ENCODE assay signal across 8 mouse cellular contexts in the genomic region with DNA sequence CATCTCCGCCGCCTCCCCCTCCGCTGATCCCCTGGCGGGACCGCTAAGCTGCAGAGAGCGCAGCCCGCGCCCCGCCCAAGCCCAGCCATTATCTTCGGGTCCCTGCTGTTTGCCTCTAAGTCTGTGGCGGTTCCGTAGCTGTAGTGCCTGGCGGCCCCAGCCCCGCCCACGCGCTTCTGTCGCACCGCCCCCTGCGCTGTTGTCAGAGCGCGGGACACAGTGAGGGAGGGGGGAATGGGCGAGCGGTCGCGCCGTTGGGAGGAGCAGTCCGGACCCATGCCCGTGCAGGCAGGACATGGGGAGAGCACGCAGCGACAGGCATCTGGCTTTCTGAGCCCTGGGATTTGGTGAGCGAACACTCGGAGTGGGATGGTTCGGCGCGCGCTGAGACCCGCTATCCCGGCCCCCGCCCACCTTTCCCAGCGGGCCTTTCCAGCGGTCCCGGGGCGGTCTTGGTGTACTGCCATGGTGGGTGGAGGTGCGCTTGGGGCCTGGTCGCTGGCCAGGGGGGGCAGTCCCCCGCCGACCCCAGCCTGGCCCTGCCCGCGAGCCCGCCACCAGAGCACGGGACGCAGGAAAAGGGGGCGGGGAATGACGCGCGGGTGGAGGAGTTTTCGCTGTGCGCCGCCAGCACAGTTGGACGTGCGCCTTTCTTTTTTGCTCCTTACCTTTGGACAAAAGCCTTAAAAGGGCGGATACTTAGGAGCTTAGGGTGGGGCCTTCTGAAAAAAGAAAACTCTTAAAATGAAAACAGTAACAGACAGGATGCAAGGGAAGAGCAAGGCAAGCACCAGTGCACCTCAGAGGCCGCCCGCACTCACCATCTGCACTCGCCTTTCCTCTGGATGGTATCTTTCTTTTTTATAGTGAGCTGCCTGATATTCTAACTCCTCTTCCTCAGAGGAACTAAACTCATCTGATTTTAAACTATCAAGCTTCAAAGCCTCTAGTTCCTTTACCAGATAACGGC. TPM values are rescaled to one million over a fixed set of nuclear protein-coding genes. Genes with fewer than 3 reads are reported as not detected.
DNase-seq lines count a peak whose midpoint lies in the region; ATAC-seq and TF ChIP-seq lines count a peak whose summit lies in the region.

A gene (plus strand): TSS at position 205 of the 970 bp plus-strand sequence.

- 6% methylated on average over 61 of the region's 66 CpGs for WGBS in hindbrain, embryonic 12.5 days
- 6% methylated on average over 32 of the region's 66 CpGs for WGBS in lung, postnatal 0 days
- WGBS in thymus, adult 2 months: under 1% methylated on average over 58 of the region's 66 CpGs

- H3K9ac ChIP-seq in hindbrain, embryonic 12.5 days: peak within 1 kb of the TSS; percentile 65
- H3K9ac ChIP-seq in lung, postnatal 0 days (replicated peaks; ENCODE audit: low read depth): 0 out of 2 replicates have a peak within 1 kb of the TSS, but pooled peaks have one; percentile 23

- H3K36me3 ChIP-seq in hindbrain, embryonic 12.5 days: no peaks in the 10 kb centered on the region
- no peaks in the 10 kb centered on the region for H3K36me3 ChIP-seq in lung, postnatal 0 days (ENCODE audit: insufficient read depth, low read length)
- H3K36me3 ChIP-seq in thymus, adult 2 months (ENCODE audit: control insufficient read depth, insufficient read depth, low read length): no peaks in the 10 kb centered on the region

- no peak for TF ChIP-seq CTCF in lung, postnatal 0 days (IDR thresholded peaks at IDR 0.05)
- TF ChIP-seq CTCF in thymus, adult 2 months (IDR thresholded peaks at IDR 0.05; ENCODE audit: borderline replicate concordance, control insufficient read depth, extremely low read depth, insufficient read depth, low read length, poor library complexity): no peak

- TF ChIP-seq EP300 in lung, postnatal 0 days (IDR thresholded peaks at IDR 0.05): no peak

- H3K27ac ChIP-seq in hindbrain, embryonic 12.5 days: peak within 1 kb of the TSS; percentile 95
- peak within 1 kb of the TSS; percentile 73 for H3K27ac ChIP-seq in lung, postnatal 0 days (ENCODE audit: low read length)
- H3K27ac ChIP-seq in thymus, adult 2 months (ENCODE audit: control insufficient read depth, insufficient read depth, low read length): no peak within 1 kb of the TSS

- ATAC-seq in hindbrain, embryonic 12.5 days (ENCODE audit: low FRiP score): peak; percentile 99
- peak; percentile 99 for ATAC-seq in lung, postnatal 0 days

- no peaks in the 10 kb centered on the region for H3K9me3 ChIP-seq in hindbrain, embryonic 12.5 days (replicated peaks)
- no peaks in the 10 kb centered on the region for H3K9me3 ChIP-seq in lung, postnatal 0 days (ENCODE audit: low read length)

- TF ChIP-seq POLR2A in thymus, adult 2 months (IDR thresholded peaks at IDR 0.05; ENCODE audit: control insufficient read depth, extremely low read depth, insufficient read depth, low read length, poor library complexity): no peak

- H3K4me2 ChIP-seq in hindbrain, embryonic 12.5 days (replicated peaks): peak within 1 kb of the TSS; percentile 45
- H3K4me2 ChIP-seq in lung, postnatal 0 days (replicated peaks; ENCODE audit: low read depth, low read length): peak within 1 kb of the TSS; percentile 47

- DNase-seq in T-cell, adult 2 months (ENCODE audit: low spot score): peak; percentile 73
- DNase-seq in cerebellum, postnatal 25 days: peak; percentile 82 to 89
- peak; percentile 64 for DNase-seq in frontal cortex, postnatal 14 days (ENCODE audit: low spot score in 2 of 2)
- DNase-seq in layer of hippocampus, postnatal 14 days (ENCODE audit: low spot score in 2 of 2): peak; percentile 65 to 81
- peak; percentile 84 for DNase-seq in lung, postnatal 0 days (ENCODE audit: low spot score)
- peak; percentile 47 for DNase-seq in ovary, postnatal 10 days (ENCODE audit: low spot score)
- peak; percentile 77 for DNase-seq in thymus, adult 2 months

- H3K27me3 ChIP-seq in hindbrain, embryonic 12.5 days: no peaks in the 10 kb centered on the region
- H3K27me3 ChIP-seq in lung, postnatal 0 days (replicated peaks; ENCODE audit: insufficient read depth, low read length): no peaks in the 10 kb centered on the region
- H3K27me3 ChIP-seq in thymus, adult 2 months (ENCODE audit: control insufficient read depth, insufficient read depth, low read length): no peaks in the 10 kb centered on the region

- H3K4me3 ChIP-seq in hindbrain, embryonic 12.5 days: peak within 1 kb of the TSS; percentile 53
- H3K4me3 ChIP-seq in lung, postnatal 0 days (ENCODE audit: low read depth, low read length): peak within 1 kb of the TSS; percentile 50
- peak within 1 kb of the TSS; percentile 66 for H3K4me3 ChIP-seq in thymus, adult 2 months (ENCODE audit: control insufficient read depth, insufficient read depth, low read length)

- H3K4me1 ChIP-seq in hindbrain, embryonic 12.5 days: no peaks in the 10 kb centered on the region
- H3K4me1 ChIP-seq in lung, postnatal 0 days (ENCODE audit: insufficient read depth, low read depth, low read length): no peaks in the 10 kb centered on the region
- no peaks in the 10 kb centered on the region for H3K4me1 ChIP-seq in thymus, adult 2 months (replicated peaks; ENCODE audit: control insufficient read depth, insufficient read depth, low read length)

RNA-seq across cellular contexts. Expression of the gene that starts here (rescaled TPM):
- polyA plus RNA-seq in hindbrain, embryonic 12.5 days (2016; fragmentation: Nextera tagmentation; extraction: Ambion mirVana): 36.8 and 38.5 TPM in 2 replicates
- 1 to 10 TPM; 2.7 to 6.5 TPM for total RNA-seq in layer of hippocampus, postnatal 14 days (2021)
- 10.6 and 13.3 TPM in 2 replicates for polyA plus RNA-seq in lung, postnatal 0 days (2015; fragmentation: Nextera tagmentation; extraction: Ambion mirVana)
- polyA plus RNA-seq in thymus, adult 2 months (2012; rRNA removed): 3.2 and 3.9 TPM in 2 replicates
